Mouse (Mus musculus): ENCODE results near the gene Gm3336. TPM values are rescaled to one million over a fixed set of nuclear protein-coding genes. Genes with fewer than 3 reads are reported as not detected.

Gm3336 gene
- polyA plus RNA-seq, 1 experiment from 2014 or later = 1.9 TPM

GRCm38 (mm10) chr8:70760350-70760749 is 42.0 kb downstream of the Gm3336 start:
- peaks cover 13% of the 10 kb centered on the region; the same call in 1 of the 2 replicates for H3K36me3 ChIP-seq
- no peaks in the 10 kb centered on the region for H3K9me3 ChIP-seq
- no peak for ATAC-seq (ENCODE audit: insufficient read depth, low FRiP score, low read depth)
- peak overlapping the region; percentile 92 for H3K4me2 ChIP-seq
- no peaks in the 10 kb centered on the region for H3K27me3 ChIP-seq (replicated peaks)
- peak overlapping the region; percentile 77 for H3K9ac ChIP-seq
- peak overlapping the region; percentile 69 for H3K4me3 ChIP-seq (replicated peaks)
- WGBS = 0% methylated on average over 22 of the region's 22 CpGs
- peaks cover 20% of the 10 kb centered on the region for H3K4me1 ChIP-seq
- H3K27ac ChIP-seq = peak overlapping the region; percentile 71

- Histone ChIP-seq H3K9ac (peak within 1 kb of the TSS; percentile 77), H3K27me3 (replicated peaks) (no peaks in the 10 kb centered on the region), H3K4me1 (peaks cover 20% of the 10 kb centered on the region), H3K9me3 (no peaks in the 10 kb centered on the region), H3K27ac (peak within 1 kb of the TSS; percentile 71), H3K4me3 (replicated peaks) (peak within 1 kb of the TSS; percentile 69), H3K36me3 (peaks cover 13% of the 10 kb centered on the region; the same call in 1 of the 2 replicates), H3K4me2 (peak within 1 kb of the TSS; percentile 92)
- peak; percentile 93 for ATAC-seq (ENCODE audit: insufficient read depth, low FRiP score, low read depth)
- WGBS = under 1% methylated on average over 55 of the region's 55 CpGs
Observed at GRCm38 (mm10) chr8:70760775-70761406, 42.5 kb downstream of the Gm3336 start, which contains the start of gene Mpv17l2. TSS of gene Mpv17l2 (minus strand) at chr8:70760946.

GRCm38 (mm10) chr8:70762118-70762517 is 43.8 kb downstream of the Gm3336 start:
- 78% methylated on average over 1 of the region's 1 CpGs for WGBS
- peaks cover 29% of the 10 kb centered on the region for H3K4me1 ChIP-seq
- H3K4me3 ChIP-seq (replicated peaks) = no peak overlapping the region
- ATAC-seq (ENCODE audit: insufficient read depth, low FRiP score, low read depth) = no peak
- H3K27me3 ChIP-seq (replicated peaks) = no peaks in the 10 kb centered on the region
- H3K9ac ChIP-seq = no peak overlapping the region
- no peak overlapping the region for H3K4me2 ChIP-seq
- H3K27ac ChIP-seq = no peak overlapping the region; the same call in 1 of the 2 replicates
- H3K36me3 ChIP-seq = 0 out of 2 replicates have a peak, but pooled peaks cover 8% of the 10 kb centered on the region
- H3K9me3 ChIP-seq = no peaks in the 10 kb centered on the region

DNA sequence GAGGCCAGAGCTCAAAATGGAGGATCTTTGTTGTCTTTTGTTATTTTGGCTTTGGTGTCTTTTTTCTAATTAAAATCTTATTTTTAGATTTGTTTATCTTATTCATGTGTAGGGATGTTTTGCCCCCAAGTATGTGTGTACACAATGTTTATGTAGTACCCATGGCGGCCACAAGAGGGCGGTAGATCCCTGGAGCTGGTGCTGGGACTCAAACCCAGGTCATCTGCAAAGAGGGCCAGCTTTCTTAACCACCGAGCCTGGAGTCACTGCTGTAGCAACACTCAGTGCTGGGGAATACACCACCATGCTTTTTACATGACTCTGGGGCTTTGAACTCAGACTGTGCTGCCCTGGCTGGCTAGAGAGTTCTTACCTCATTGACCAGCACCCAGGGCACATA is 45.0 kb downstream of the Gm3336 start:
- no peak for ATAC-seq (ENCODE audit: insufficient read depth, low FRiP score, low read depth)
- Histone ChIP-seq H3K27me3 (replicated peaks) (no peaks in the 10 kb centered on the region), H3K4me2 (no peak overlapping the region), H3K4me1 (peaks cover 29% of the 10 kb centered on the region), H3K36me3 (0 out of 2 replicates have a peak, but pooled peaks cover 1% of the 10 kb centered on the region), H3K27ac (peak overlapping the region; percentile 83), H3K4me3 (replicated peaks) (no peak overlapping the region), H3K9me3 (no peaks in the 10 kb centered on the region), H3K9ac (no peak overlapping the region)
- 7% methylated on average over 3 of the region's 3 CpGs for WGBS

DNA sequence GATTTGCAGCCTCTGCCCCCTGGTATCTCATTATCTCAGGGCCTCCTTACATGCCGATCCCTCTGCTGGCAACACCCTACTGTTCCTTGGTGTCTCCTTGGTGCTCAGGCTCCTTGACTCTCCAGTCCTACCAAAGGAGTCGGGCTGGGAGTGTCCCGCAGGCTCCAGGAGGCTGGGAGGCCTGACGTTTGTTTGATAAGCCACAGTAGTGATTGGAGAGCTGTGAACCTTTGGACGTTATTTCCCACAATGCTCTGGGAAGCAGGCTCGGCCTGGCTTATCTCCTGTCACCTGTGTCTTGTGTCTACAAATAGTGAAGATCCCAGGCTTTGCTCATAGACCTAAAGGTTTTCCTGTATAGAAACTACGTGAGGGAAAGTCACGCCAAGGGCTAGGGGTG is 45.7 kb downstream of the Gm3336 start:
- WGBS = 65% methylated on average over 8 of the region's 8 CpGs
- H3K9ac ChIP-seq = no peak overlapping the region
- peaks cover 26% of the 10 kb centered on the region for H3K4me1 ChIP-seq
- peak; percentile 39 for ATAC-seq (ENCODE audit: insufficient read depth, low FRiP score, low read depth)
- H3K27me3 ChIP-seq (replicated peaks) = no peaks in the 10 kb centered on the region
- peak overlapping the region; percentile 17; the same call in 1 of the 2 replicates for H3K4me2 ChIP-seq
- H3K27ac ChIP-seq = peak overlapping the region; percentile 83
- H3K36me3 ChIP-seq = 0 out of 2 replicates have a peak, but pooled peaks cover 7% of the 10 kb centered on the region
- H3K9me3 ChIP-seq = no peaks in the 10 kb centered on the region
- H3K4me3 ChIP-seq (replicated peaks) = no peak overlapping the region

DNA sequence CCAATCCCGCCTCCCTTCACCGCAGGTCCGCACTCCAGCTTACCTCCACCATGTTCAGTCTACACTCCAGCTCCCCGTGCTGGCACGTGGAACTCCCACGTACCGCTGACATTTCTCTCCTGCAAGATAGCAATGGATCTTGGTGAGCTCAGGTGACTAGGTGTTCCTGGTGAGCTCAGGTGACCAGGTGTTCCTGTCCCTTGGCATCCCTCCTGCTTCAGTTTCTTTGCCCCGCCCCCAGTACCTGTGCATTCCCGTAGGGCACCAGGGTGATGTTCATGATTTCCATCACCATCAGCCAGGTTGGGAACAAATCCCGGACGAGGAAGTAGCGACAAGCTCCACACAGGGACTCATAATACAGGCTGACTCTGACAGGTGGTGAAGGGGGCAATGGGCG is 46.3 kb downstream of the Gm3336 start:
- ATAC-seq (ENCODE audit: insufficient read depth, low FRiP score, low read depth) = no peak
- peak overlapping the region; percentile 70 for H3K27ac ChIP-seq
- H3K4me2 ChIP-seq = peak overlapping the region; percentile 77; the same call in 1 of the 2 replicates
- 0 out of 2 replicates have a peak, but pooled peaks cover 8% of the 10 kb centered on the region for H3K36me3 ChIP-seq
- no peak overlapping the region; the same call in 1 of the 2 replicates for H3K4me3 ChIP-seq (replicated peaks)
- H3K27me3 ChIP-seq (replicated peaks) = no peaks in the 10 kb centered on the region
- H3K4me1 ChIP-seq = peaks cover 22% of the 10 kb centered on the region
- no peaks in the 10 kb centered on the region for H3K9me3 ChIP-seq
- 82% methylated on average over 13 of the region's 13 CpGs for WGBS
- H3K9ac ChIP-seq = no peak overlapping the region

DNA sequence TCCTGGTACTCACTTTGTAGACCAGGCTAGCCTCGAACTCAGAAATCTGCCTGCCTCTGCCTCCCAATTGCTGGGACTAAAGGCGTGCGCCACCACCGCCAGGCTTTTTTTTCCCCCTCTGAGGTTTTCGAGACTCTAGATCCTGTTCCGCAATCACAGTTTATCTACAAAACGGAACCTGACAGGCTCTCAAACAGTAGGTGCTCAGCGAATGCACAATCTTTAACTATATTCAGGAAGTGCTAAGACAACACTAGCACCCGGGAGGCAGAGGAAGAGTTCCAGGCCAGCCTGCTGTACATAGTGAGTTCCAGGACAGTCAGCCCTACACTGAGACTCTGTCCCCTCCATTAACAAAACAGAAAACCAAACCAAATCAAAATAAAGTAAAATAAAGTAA is 47.0 kb downstream of the Gm3336 start:
- Histone ChIP-seq H3K4me2 (peak overlapping the region; percentile 77), H3K4me1 (peaks cover 17% of the 10 kb centered on the region), H3K36me3 (0 out of 2 replicates have a peak, but pooled peaks cover 8% of the 10 kb centered on the region), H3K9ac (0 out of 2 replicates have a peak overlapping the region, but pooled peaks have one; percentile 33), H3K27ac (peak overlapping the region; percentile 70), H3K9me3 (no peaks in the 10 kb centered on the region), H3K4me3 (replicated peaks) (peak overlapping the region; percentile 43), H3K27me3 (replicated peaks) (no peaks in the 10 kb centered on the region)
- 62% methylated on average over 9 of the region's 9 CpGs for WGBS
- ATAC-seq (ENCODE audit: insufficient read depth, low FRiP score, low read depth) = no peak

GRCm38 (mm10) chr8:70765838-70766570 is 47.7 kb downstream of the Gm3336 start:
- 2% methylated on average over 34 of the region's 34 CpGs for WGBS

DNA sequence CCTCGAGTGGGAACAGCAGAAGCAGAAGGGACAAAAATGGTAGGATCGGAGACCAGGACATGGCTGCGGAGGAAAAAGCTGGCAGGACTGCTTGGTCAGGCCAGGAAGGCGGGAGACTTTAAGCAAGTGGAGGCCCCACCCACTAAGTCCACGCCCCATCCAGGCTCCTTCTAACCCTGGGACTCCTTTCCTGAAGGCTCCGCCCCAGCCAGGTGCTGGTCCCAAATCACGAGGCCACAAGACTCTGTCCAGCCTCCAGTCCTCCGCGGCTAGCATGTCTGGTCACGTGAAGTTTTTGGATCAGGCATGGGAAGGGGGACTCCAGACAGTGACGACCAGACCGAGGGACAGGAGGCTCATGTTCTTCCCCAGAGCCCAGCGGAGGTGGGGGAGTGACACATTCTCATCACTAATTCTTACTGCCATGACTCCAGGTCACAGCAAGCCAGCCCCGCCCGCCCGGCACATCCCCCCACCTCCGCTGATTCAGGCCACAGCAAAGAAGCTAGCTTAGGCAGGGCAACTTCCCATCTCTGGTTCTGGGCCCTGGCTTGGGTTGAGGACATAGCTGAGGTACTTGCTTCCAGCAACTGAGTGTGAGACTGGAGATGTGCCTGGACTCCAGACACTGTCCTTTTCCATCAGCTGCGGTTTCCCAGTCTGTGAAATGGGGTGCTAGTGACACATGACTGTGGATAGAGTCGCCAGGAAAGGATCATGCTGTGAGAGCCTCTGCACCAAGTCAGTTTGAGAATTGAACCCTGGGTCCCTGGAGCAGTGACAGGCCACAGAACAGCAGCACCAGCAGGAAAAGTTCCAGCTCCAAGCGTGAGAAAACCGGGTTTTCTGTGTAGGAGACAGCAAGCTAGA is 48.5 kb downstream of the Gm3336 start:
- H3K27me3 ChIP-seq (replicated peaks) = no peaks in the 10 kb centered on the region
- peaks cover 23% of the 10 kb centered on the region; the same call in 1 of the 2 replicates for H3K36me3 ChIP-seq
- peak overlapping the region; percentile 33; the same call in 1 of the 2 replicates for H3K9ac ChIP-seq
- peak; percentile 55 for ATAC-seq (ENCODE audit: insufficient read depth, low FRiP score, low read depth)
- H3K9me3 ChIP-seq = no peaks in the 10 kb centered on the region
- peak overlapping the region; percentile 70 for H3K27ac ChIP-seq
- WGBS = 10% methylated on average over 21 of the region's 21 CpGs
- H3K4me1 ChIP-seq = peaks cover 17% of the 10 kb centered on the region
- H3K4me3 ChIP-seq (replicated peaks) = peak overlapping the region; percentile 43
- H3K4me2 ChIP-seq = peak overlapping the region; percentile 77

More at GRCm38 (mm10) chr8:70765838-70766570, 47.7 kb downstream of the Gm3336 start:
- no peak for ATAC-seq (ENCODE audit: insufficient read depth, low FRiP score, low read depth)
- peak overlapping the region; percentile 70 for H3K27ac ChIP-seq
- peak overlapping the region; percentile 77 for H3K4me2 ChIP-seq
- peaks cover 15% of the 10 kb centered on the region; the same call in 1 of the 2 replicates for H3K36me3 ChIP-seq
- H3K27me3 ChIP-seq (replicated peaks) = no peaks in the 10 kb centered on the region
- H3K9ac ChIP-seq = peak overlapping the region; percentile 33; the same call in 1 of the 2 replicates
- H3K4me3 ChIP-seq (replicated peaks) = peak overlapping the region; percentile 43
- peaks cover 17% of the 10 kb centered on the region for H3K4me1 ChIP-seq
- H3K9me3 ChIP-seq = no peaks in the 10 kb centered on the region

DNA sequence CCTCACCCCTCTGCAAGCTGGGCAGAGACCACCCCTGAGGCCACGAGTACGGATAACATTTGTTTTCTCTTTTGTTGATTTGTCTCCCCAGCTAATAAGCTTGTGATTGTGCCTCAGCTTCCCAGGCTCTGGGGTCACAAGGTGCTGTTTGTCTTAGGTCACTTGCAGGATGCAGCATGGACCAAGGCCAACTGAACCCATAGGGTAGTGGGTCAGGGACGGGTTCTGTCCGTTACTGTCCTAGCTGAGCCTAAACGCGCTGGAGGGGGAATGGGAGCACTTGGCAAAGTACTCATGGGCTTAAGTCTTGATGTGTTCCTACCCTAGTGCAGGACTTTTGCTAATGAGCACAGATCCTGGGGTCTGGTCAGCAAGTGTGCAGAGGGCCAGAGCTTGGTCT is 49.2 kb downstream of the Gm3336 start:
- Histone ChIP-seq H3K36me3 (peaks cover 26% of the 10 kb centered on the region; the same call in 1 of the 2 replicates), H3K4me1 (peaks cover 18% of the 10 kb centered on the region), H3K27ac (peak overlapping the region; percentile 70), H3K4me3 (replicated peaks) (no peak overlapping the region), H3K4me2 (no peak overlapping the region), H3K9me3 (no peaks in the 10 kb centered on the region), H3K27me3 (replicated peaks) (no peaks in the 10 kb centered on the region), H3K9ac (no peak overlapping the region)
- ATAC-seq (ENCODE audit: insufficient read depth, low FRiP score, low read depth) = no peak
- WGBS = 86% methylated on average over 6 of the region's 6 CpGs

DNA sequence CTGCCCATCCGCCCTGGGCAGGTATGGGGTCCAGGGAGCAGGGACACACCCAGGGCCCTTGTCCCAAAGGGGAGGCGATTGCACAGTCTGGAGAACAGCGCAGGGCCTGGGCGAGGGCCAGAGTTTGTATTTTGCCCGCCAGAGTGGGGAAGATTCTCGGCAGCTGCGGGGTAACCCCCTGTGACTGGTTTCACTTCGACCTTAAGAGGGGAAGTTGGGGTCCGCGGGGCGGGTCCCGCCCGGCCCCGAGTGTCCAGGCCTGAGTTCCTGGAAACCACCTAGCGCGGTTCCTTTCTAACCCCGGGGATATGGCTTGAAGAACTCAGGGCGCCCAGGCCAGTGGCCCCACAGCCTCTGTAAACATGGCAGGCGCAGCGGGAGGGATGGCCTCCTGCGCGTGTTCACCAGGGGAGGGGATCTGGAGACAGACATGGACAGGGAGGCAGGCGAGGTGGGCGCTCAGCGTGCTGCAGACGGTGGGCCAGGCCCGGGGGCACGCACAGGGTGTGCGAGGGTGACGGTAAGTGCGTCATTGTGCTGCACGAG is 50.0 kb downstream of the Gm3336 start:
- H3K4me2 ChIP-seq = no peak overlapping the region
- peaks cover 26% of the 10 kb centered on the region for H3K4me1 ChIP-seq
- H3K9ac ChIP-seq = no peak overlapping the region
- no peak for ATAC-seq (ENCODE audit: insufficient read depth, low FRiP score, low read depth)
- H3K27ac ChIP-seq = 0 out of 2 replicates have a peak overlapping the region, but pooled peaks have one; percentile 24
- H3K27me3 ChIP-seq (replicated peaks) = no peaks in the 10 kb centered on the region
- WGBS = 92% methylated on average over 32 of the region's 32 CpGs
- H3K36me3 ChIP-seq = peaks cover 26% of the 10 kb centered on the region; the same call in 1 of the 2 replicates
- H3K4me3 ChIP-seq (replicated peaks) = no peak overlapping the region
- H3K9me3 ChIP-seq = no peaks in the 10 kb centered on the region
